Mouse (Mus musculus): ENCODE results near the gene Ddx6.

GRCm38 (mm10) chr9:44648881-44649281 lies 44.2 kb downstream of the Ddx6 start:
- TF ChIP-seq CTCF (IDR thresholded peaks at IDR 0.05; ENCODE audit: control insufficient read depth, insufficient read depth, insufficient read length) (no peak), USF1 (IDR thresholded peaks at IDR 0.05; ENCODE audit: low read depth) (no peak), MYOG (IDR thresholded peaks at IDR 0.05; ENCODE audit: control insufficient read depth, extremely low read depth, insufficient read length) (no peak), MYOD1 (IDR thresholded peaks at IDR 0.05; ENCODE audit: control insufficient read depth, insufficient read length, low read depth) (no peak), FOSL1 (IDR thresholded peaks at IDR 0.05; ENCODE audit: insufficient read depth, low read length, poor library complexity, severe bottlenecking) (no peak), MAX (IDR thresholded peaks at IDR 0.05) (no peak)

All from C2C12 (cell line).